Mouse (Mus musculus) B cell, adult 2 months (primary cell): ENCODE measurements at regions not wholly inside any gene's neighbourhood (a gene's known extent, or its start where the extent isn't known, plus 50 kb on each side); places are given as distances from the start of the nearest gene placed in this dataset.
A peak's percentile ranks its signal among the peaks of the same experiment; 100 is the strongest.

Source experiments
- DNase-seq, 2 experiments: peaks; one replicate each; pipeline ENCODE4 v3.0.0; 2022

GRCm38 (mm10) chr1:39047316-39047715, 61.9 kb downstream of the Pdcl3 start:
- DNase-seq: no peak

GRCm38 (mm10) chr1:39057304-39057703, 71.9 kb downstream of the Pdcl3 start:
- no peak for DNase-seq

- no peak for DNase-seq
These were observed 77.1 kb downstream of the Pdcl3 start for GRCm38 (mm10) chr1:39062509-39062908.

GRCm38 (mm10) chr1:39063666-39064385, 78.4 kb downstream of the Pdcl3 start:
- DNase-seq: no peak

- no peak for DNase-seq
These were observed 79.4 kb downstream of the Pdcl3 start for GRCm38 (mm10) chr1:39064781-39065180.

GRCm38 (mm10) chr1:39067901-39068300, 82.5 kb downstream of the Pdcl3 start:
- DNase-seq: no peak

GRCm38 (mm10) chr1:39069086-39069655, 83.8 kb downstream of the Pdcl3 start:
- no peak for DNase-seq

- no peak for DNase-seq
These were observed 84.3 kb downstream of the Pdcl3 start for GRCm38 (mm10) chr1:39069676-39070075.

GRCm38 (mm10) chr1:39075966-39076365, 90.6 kb downstream of the Pdcl3 start:
- DNase-seq: no peak

- no peak for DNase-seq
These were observed 93.3 kb downstream of the Pdcl3 start for GRCm38 (mm10) chr1:39078584-39079315.

- no peak for DNase-seq
These were observed 98.8 kb downstream of the Pdcl3 start for GRCm38 (mm10) chr1:39083911-39084826.

- no peak for DNase-seq
These were observed 100.9 kb downstream of the Pdcl3 start for GRCm38 (mm10) chr1:39086273-39086672.

GRCm38 (mm10) chr1:39089875-39090274, 103.7 kb upstream of the Npas2 start:
- DNase-seq: peak; percentile 3 to 7

- no peak for DNase-seq
These were observed 102.4 kb upstream of the Npas2 start for GRCm38 (mm10) chr1:39091121-39091520.

GRCm38 (mm10) chr1:39091638-39092037, 101.9 kb upstream of the Npas2 start:
- DNase-seq: no peak

- no peak for DNase-seq
These were observed 100.2 kb upstream of the Npas2 start for GRCm38 (mm10) chr1:39093291-39093690.

GRCm38 (mm10) chr1:39094001-39094400, 99.5 kb upstream of the Npas2 start:
- no peak for DNase-seq

GRCm38 (mm10) chr1:39095901-39096300, 97.6 kb upstream of the Npas2 start:
- DNase-seq: no peak

- no peak for DNase-seq
These were observed 96.8 kb upstream of the Npas2 start for GRCm38 (mm10) chr1:39096726-39097125.

GRCm38 (mm10) chr1:39097499-39097898, 96.0 kb upstream of the Npas2 start:
- DNase-seq: no peak

GRCm38 (mm10) chr1:39098154-39098553, 95.4 kb upstream of the Npas2 start:
- DNase-seq: no peak

- DNase-seq: no peak
These were observed 94.3 kb upstream of the Npas2 start for GRCm38 (mm10) chr1:39099246-39099645.

GRCm38 (mm10) chr1:39100492-39100891, 93.0 kb upstream of the Npas2 start:
- DNase-seq: no peak
